Mouse (Mus musculus) testis, adult 2 months (tissue): ENCODE measurements around the gene Fgf22.
A peak's percentile ranks its signal among the peaks of the same experiment; 100 is the strongest.

Source experiments
- CTCF ChIP-seq: fragments of 200-500 bp; IDR thresholded peaks from 2 replicates; pipeline ENCODE4 v1.5.1; 2012; ENCODE audit warnings: low read depth, mild to moderate bottlenecking, inconsistent platforms, low read length, moderate library complexity; ENCODE audit not compliant: control insufficient read depth, insufficient read depth, insufficient replicate concordance
- POLR2A ChIP-seq: fragments of 200-500 bp; IDR thresholded peaks from 2 replicates; pipeline ENCODE4 v1.6.1; 2012; ENCODE audit warnings: low read depth, mild to moderate bottlenecking, inconsistent platforms, low read length, moderate library complexity; ENCODE audit not compliant: control insufficient read depth

GRCm38 (mm10) chr10:79788386-79789158, 33.7 kb downstream of the Fgf22 start:
- peak; percentile 48; the same call in 1 of the 2 replicates for TF ChIP-seq CTCF
- TF ChIP-seq POLR2A, result no peak
